Mouse (Mus musculus): Measurements from ENCODE around the gene Hyal2.

DNA sequence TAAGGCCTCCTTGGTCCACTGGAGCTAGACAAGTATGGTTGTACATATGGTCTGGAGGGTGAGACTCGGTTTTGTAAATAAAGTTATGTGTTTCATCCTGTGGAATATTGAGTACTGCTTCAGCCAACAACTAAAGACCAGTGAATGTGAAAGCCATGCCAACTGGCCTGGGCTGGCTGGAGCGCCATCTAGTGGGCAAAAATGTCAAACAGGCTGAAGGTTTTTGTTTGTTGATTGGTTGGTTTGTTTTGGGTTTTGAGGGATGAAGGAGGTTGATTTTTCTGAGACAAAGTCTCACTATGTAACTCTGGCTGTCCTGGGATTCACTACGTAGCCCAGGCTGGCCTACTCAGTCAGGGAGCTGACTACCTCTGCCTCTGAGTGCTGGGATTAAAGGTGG, 22.1 kb upstream of the Hyal2 start:
- TF ChIP-seq TCF3 (IDR thresholded peaks at IDR 0.05; ENCODE audit: insufficient read length, low read depth) (no peak), E2F4 (IDR thresholded peaks at IDR 0.05; ENCODE audit: insufficient read depth) (no peak), POLR2AphosphoS2 (IDR thresholded peaks at IDR 0.05; ENCODE audit: insufficient read length, low read depth) (no peak), POLR2A (IDR thresholded peaks at IDR 0.05; ENCODE audit: insufficient read length, low read depth) (no peak), MAX (IDR thresholded peaks at IDR 0.05; ENCODE audit: low read depth) (no peak), MYOD1 (IDR thresholded peaks at IDR 0.05; ENCODE audit: control insufficient read depth in 1 of 3, insufficient read length in 2 of 3, low read depth in 2 of 3) (no peak), MYOG (IDR thresholded peaks at IDR 0.05; ENCODE audit: control insufficient read depth in 1 of 3, insufficient read depth in 1 of 3, insufficient read length in 2 of 3, low read depth in 2 of 3) (no peak), USF1 (IDR thresholded peaks at IDR 0.05; ENCODE audit: low read depth) (no peak), CEBPB (IDR thresholded peaks at IDR 0.05; ENCODE audit: insufficient read depth, poor library complexity, severe bottlenecking) (no peak), TCF12 (IDR thresholded peaks at IDR 0.05; ENCODE audit: insufficient read depth, poor library complexity, severe bottlenecking) (no peak), REST (IDR thresholded peaks at IDR 0.05; ENCODE audit: insufficient read depth, insufficient read length) (no peak)

All from myocyte (in vitro differentiated cells).